Mouse (Mus musculus) adrenal gland, postnatal 14 days (tissue): ENCODE data around the gene 2310009B15Rik. TPM values are rescaled to one million over a fixed set of nuclear protein-coding genes. Genes with fewer than 3 reads are reported as not detected.

Source experiments
- DNase-seq: peaks from one replicate; pipeline ENCODE4 v3.0.0; 2021; ENCODE audit warnings: mixed read lengths
- long read RNA-seq, 2 experiments: library from polyadenylated mRNA; stranded (forward); transcript quantifications; one replicate each; pipeline ENCODE4 v2.0.0; 2021
- total RNA-seq: library from RNA; stranded (reverse); gene quantifications from 2 replicates; pipeline ENCODE4 v1.2.3, GENCODE M21; 2021

2310009B15Rik gene
- 15.9 and 21.0 TPM in 2 replicates for total RNA-seq
- long read RNA-seq, experiment 1, transcript 2310009B15Rik-201 (3 exons, 565 nt), result major isoform, 8 of 14 reads
- long read RNA-seq, experiment 1, partial matches to known transcripts, result 0 of 14 reads
- long read RNA-seq, experiment 1, other reads (novel, unspliced or antisense), result 5 of 14 reads
- long read RNA-seq, experiment 2, transcript 2310009B15Rik-201 (3 exons, 565 nt), result major isoform, 17 of 21 reads
- long read RNA-seq, experiment 2, partial matches to known transcripts, result 0 of 21 reads
- long read RNA-seq, experiment 2, other reads (novel, unspliced or antisense), result 3 of 21 reads

DNA sequence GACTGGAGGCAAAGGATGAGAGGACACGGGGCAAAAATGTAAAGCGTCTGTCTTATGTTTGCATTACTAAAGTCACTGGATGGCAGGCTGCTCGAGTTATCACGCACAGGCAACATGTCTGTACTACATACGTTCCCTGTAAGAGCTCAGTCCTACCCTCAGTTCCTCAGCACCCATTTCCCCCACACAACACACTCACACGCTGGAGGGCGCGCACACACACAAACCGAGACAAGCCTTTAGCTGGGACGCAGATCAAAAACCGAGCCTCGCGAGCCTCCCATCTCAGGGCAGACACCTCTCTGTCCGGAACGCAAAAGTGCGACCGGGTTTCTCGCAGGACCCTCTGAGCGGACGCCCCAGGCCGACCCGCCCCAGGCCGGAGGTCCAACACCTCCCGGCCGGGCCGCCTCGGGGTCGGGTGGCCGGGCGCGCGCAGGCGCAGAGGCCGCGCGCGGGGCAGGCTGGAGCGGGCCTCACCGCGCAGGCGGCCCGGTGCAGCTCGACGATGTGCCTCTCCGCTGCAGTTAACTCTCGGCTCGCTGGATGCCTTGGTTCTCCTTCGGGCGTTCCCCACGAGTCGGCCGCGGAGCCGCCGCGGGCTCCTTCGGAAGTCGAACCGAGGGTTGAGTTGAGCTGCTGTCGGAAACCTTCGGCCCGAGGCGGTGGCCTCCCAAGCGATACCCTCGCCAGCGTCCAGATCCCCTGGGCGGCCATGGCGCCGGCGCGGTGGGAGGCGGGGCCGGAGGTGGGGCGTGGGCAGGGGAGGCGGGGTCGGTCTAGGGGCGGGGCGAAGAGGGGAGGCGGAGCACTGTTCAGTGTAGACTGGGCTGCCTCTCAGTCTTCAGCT is at the start of gene 2310009B15Rik:
Gene 2310009B15Rik (minus strand): TSS at position 752 of the 850 bp plus-strand sequence.
- peak; percentile 94 for DNase-seq

DNA sequence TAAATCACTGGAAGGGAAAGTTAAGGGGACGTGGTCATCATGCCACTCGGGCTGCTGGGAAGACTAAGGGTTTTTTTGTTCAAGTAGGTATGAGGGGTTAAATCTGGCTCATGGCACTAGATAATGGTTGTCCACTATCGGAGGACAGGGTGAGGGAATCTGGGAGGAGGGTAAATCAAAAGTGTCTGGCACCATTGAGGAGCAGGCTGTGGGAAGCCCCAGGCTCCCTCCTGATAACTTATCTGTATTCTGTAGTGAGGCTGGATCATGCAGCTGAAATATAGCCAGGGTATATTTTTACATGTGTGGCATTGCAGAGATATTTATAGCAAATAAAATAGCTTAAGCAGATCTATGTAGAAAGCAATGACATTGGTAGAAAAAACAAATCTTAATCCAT is 49.6 kb upstream of the 2310009B15Rik start:
- no peak for DNase-seq

GRCm38 (mm10) chr1:138905092-138905765 is 48.6 kb upstream of the 2310009B15Rik start:
- DNase-seq, result no peak

DNA sequence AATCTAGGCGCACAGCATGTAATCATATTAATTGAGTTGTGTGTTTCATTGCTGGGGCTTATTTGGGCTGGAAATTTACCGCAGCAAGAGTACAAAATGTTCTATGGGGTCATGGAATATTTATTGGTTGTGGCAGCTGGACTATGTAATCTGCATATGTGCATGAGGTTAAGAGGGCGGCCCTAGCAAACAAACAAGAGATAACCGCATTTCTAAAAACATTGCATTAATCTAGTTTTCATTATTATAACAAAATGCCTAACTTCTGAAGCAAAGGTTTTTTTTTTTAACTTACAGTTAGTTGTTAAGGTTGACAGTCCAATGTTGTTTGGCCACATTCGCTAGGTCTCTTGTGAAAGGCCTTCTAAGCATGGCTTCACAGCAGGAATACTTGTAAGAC is 47.2 kb upstream of the 2310009B15Rik start:
- DNase-seq, result no peak

GRCm38 (mm10) chr1:138901431-138902117 is 44.9 kb upstream of the 2310009B15Rik start:
- DNase-seq, result no peak

DNA sequence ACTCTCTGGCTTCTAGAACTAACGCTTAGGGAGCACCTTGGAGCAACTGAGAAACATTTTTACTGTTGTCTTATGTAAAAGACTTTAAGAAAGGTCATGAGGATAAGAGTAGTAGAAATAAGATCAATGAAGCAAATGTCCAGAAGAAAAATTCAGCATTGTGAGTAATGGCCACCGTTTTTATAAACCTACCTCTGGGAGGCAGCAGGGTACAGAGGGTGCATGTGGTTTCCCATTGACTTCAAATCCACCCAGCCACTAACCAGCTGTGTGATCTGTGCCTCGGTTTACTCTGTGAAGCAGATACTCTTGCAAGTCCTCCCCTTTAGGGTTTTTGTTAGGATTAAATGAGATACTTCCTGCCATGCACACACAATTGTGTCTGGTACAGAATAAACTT is 39.4 kb upstream of the 2310009B15Rik start:
- no peak for DNase-seq

- DNase-seq, result no peak
Observed at GRCm38 (mm10) chr1:138877470-138878254, 21.0 kb upstream of the 2310009B15Rik start.

DNA sequence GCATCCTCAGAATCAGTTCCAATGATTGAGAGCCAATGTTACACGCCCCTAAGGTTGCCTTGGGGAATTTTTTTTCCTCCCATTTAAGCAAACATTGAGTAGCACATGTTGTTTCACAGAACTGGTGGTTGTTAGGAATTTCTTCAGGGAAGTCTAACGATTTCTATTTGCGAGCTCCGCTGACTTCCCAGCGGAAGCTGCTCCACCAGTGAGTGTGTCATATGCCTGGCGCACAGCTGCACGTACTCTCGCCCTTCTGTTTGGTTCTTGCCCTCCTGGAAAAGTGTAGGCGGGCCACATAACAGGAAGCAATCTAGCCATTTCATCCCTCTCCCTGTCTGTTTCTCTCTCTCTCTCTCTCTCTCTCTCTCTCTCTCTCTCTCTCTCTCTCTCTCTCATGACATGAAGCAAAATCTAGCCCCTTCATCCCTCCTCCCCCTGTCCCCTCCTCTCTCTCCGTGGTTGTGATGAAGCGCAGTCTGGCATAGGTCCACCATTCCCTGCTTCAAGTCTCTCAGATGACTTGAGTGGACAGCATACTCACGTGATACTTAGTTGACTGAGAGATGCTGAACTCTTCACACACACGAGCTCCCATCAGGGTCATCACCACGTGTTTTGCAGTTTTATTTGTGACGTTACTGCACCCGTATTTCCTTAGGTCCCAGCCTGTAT is 19.9 kb upstream of the 2310009B15Rik start:
- DNase-seq, result no peak

DNA sequence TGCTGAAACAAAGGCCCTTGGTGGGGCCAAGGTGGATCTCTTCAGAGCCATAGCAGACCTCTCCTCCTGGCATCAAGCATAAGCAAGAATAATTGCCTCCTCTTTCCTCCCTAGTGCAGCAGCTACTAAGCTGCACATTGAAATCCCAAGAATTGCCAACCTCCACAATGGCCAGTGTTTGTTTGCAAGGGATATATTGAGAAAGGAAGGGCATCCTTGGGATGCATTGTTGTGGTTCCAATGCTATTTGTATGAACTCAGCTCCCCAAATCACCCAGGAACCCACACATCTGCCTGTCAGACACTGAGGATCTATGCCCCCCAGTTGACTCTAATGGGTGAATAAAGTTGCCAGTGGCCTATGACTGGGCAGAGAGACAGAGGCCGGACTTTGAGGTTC is 5.8 kb downstream of the 2310009B15Rik start:
- DNase-seq, result no peak

- no peak for DNase-seq
Observed at GRCm38 (mm10) chr1:138850161-138850539, 6.5 kb downstream of the 2310009B15Rik start.

DNA sequence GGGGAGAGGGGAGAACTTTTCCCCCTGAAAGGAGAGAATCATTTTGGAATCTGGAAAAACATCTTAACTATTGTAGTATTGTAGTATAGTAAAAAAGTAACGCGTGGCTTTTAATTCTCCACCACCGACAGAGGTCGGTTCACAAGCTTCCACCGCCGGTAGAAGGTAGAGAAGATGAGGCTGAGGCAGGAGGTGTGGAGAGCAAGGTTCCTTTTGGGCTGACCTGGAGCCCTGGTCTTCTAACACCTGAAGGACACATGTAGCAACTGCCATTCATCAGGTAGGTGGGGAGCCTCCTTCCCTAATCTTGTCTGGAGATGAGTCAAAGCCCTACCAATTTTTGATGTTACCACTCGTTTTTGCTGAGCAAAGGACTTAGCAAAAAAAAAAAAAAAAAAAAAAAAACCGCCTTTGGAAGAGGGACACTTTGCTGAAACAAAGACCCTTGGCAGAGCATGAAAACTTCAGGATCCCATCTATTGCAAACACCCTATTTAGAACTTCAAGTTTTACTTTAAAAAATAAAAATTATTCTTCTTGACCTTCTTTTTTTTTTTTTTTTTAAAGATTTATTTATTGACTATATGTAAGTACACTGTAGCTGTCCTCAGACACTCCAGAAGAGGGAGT is 7.0 kb downstream of the 2310009B15Rik start:
- DNase-seq, result no peak

GRCm38 (mm10) chr1:138848511-138849109 is 8.0 kb downstream of the 2310009B15Rik start, which contains the start of gene Lhx9:
Gene Lhx9 (minus strand): TSS chr1:138848577.
- peak; percentile 40 for DNase-seq

GRCm38 (mm10) chr1:138848026-138848425 is 8.6 kb downstream of the 2310009B15Rik start:
- no peak for DNase-seq

DNA sequence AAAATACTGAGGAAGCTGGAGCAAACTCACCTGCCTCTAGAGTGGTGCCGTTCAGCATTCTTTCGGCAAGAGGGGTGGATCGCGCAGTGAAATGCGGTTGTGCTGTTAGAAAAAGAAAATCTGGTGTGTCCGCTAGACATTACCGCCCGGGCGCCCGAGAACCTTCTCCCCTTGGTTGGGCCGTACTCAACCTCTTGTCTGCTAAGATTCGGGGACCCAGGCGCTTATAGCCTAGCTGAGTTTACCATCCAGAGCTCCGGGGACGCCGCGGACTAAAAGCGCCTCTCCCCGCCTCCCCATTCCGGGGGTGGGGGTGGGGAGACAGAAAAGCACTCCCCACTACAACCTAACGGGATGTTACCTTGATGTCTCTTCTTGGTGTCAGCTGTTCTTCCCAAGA is 9.5 kb downstream of the 2310009B15Rik start:
- DNase-seq, result no peak

DNA sequence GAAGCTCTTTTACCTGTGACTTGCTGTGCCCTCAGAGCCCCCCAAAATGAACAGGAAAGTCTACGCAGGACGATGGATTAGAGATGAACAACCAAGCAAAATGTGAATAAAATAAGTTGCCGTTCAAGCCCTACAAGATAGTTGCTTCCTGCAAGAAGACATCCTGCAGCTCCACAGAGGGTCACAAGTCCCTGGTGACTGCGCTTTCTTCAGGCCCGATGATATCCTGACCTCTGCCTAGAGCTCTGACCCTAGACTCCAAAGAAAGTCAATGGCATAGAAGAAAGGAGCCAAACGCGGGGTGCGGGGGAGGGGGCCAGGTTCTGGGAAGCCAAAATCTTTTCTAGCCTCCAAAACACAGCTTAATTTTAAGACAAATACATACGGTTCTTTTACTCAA is 10.1 kb downstream of the 2310009B15Rik start:
- DNase-seq, result no peak

GRCm38 (mm10) chr1:138846131-138846530 is 10.5 kb downstream of the 2310009B15Rik start:
- no peak for DNase-seq

DNA sequence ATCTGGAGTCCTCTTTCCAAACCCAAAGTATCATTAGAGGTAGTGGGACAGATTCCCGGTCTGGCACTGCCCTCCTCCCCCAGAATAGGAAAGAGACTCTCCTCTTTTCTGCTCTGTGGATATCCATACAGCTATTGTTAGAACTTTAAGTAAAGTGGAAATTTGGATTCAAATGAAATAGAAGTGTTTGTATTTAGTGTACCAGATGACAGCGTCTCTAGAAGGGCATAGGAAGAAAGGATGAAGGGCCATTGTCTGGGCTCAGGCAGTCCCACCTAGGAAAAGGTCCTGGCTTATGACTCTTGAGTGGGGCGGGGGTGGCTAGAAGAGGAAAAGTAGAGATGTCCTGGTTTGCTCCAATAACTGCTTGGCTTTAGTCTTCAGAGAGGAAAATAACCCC is 11.2 kb downstream of the 2310009B15Rik start:
- DNase-seq, result no peak

- DNase-seq, result no peak
Observed at GRCm38 (mm10) chr1:138844166-138844565, 12.5 kb downstream of the 2310009B15Rik start.

DNA sequence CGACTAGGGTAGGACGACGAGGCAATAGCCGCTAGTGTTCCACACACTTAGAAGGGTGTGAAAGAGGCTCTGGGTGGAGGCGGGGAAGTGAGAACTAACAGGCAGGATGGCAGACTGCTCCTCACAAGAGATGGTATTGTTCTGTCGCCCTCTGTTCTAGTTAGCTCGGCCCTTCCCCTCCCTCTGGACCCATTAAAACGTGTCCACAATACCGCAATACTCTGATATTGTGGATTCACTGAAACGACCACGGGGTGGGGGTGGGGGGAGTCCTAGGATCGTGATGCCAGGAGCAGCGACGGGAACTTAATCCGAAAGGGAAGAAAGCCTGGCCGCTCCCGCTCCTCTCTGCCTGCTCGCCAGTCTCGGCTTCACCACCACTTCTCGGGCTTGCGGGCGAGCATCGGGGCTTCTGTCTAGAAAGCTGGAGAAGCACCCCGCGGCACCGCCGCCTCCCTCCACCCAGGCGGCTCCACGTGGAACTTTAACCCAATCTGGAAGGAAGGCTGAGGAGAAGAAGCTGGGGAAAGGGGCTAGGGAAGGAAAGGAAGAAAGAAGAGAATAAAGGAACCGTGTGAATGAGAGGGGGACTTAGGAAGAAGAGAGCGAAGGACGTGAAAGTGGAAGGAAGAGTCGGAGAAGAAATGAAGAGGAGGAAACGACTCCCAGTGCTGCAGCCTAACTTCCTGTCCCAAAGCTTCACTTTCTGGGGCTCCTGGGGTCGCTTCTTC is 13.1 kb downstream of the 2310009B15Rik start:
- DNase-seq, result no peak
